Comparison of ENCODE assay signal across 8 mouse cellular contexts in genomic region chr14:36863877-36864489, GRCm38 (mm10).
DNase-seq lines count a peak whose midpoint lies in the region; ATAC-seq and TF ChIP-seq lines count a peak whose summit lies in the region.

No protein-coding gene starts in this region.

- TF ChIP-seq CTCF in bone marrow, adult 2 months (IDR thresholded peaks at IDR 0.05; ENCODE audit: control insufficient read depth, insufficient read depth, low read length): peak; percentile 96
- TF ChIP-seq CTCF in spleen, adult 2 months (IDR thresholded peaks at IDR 0.05; ENCODE audit: extremely low read depth, insufficient read depth, insufficient read length, insufficient replicate concordance): peak; percentile 95

- peak overlapping the region; percentile 47 for H3K4me2 ChIP-seq in embryonic facial prominence, embryonic 15.5 days (replicated peaks)
- no peak overlapping the region; the same call in 1 of the 2 replicates for H3K4me2 ChIP-seq in kidney, embryonic 14.5 days (replicated peaks; ENCODE audit: low read depth, low read length)
- 0 out of 2 replicates have a peak overlapping the region, but pooled peaks have one; percentile 21 for H3K4me2 ChIP-seq in limb, embryonic 14.5 days (replicated peaks; ENCODE audit: low read depth, low read length, severe bottlenecking)
- H3K4me2 ChIP-seq in midbrain, embryonic 16.5 days (ENCODE audit: low read length): peak overlapping the region; percentile 28; the same call in 1 of the 2 replicates

- H3K9ac ChIP-seq in embryonic facial prominence, embryonic 15.5 days: no peak overlapping the region
- H3K9ac ChIP-seq in kidney, embryonic 14.5 days (ENCODE audit: low read depth, low read length): no peak overlapping the region
- H3K9ac ChIP-seq in limb, embryonic 14.5 days (ENCODE audit: low read depth, low read length, severe bottlenecking): no peak overlapping the region
- H3K9ac ChIP-seq in midbrain, embryonic 16.5 days (ENCODE audit: low read depth, low read length): no peak overlapping the region

- TF ChIP-seq POLR2A in bone marrow, adult 2 months (IDR thresholded peaks at IDR 0.05; ENCODE audit: borderline replicate concordance, control insufficient read depth, low read depth, low read length): no peak
- TF ChIP-seq POLR2A in limb, embryonic 14.5 days (IDR thresholded peaks at IDR 0.05; ENCODE audit: borderline replicate concordance, extremely low read depth, insufficient read depth, insufficient read length): peak; percentile 22; the same call in 1 of the 2 replicates
- peak; percentile 14; the same call in 1 of the 2 replicates for TF ChIP-seq POLR2A in spleen, adult 2 months (IDR thresholded peaks at IDR 0.05; ENCODE audit: low read depth, low read length)

- H3K27ac ChIP-seq in bone marrow, adult 2 months (ENCODE audit: control insufficient read depth, insufficient read depth, low read depth, low read length, poor library complexity): peak overlapping the region; percentile 38; the same call in 1 of the 2 replicates
- H3K27ac ChIP-seq in embryonic facial prominence, embryonic 15.5 days (replicated peaks): no peak overlapping the region
- no peak overlapping the region for H3K27ac ChIP-seq in kidney, embryonic 14.5 days (ENCODE audit: low read depth, low read length)
- H3K27ac ChIP-seq in limb, embryonic 14.5 days (replicated peaks; ENCODE audit: low read depth, low read length): no peak overlapping the region
- no peak overlapping the region for H3K27ac ChIP-seq in midbrain, embryonic 16.5 days (ENCODE audit: low read length)
- peak overlapping the region; percentile 90 for H3K27ac ChIP-seq in spleen, adult 2 months (ENCODE audit: insufficient read depth, low read length)

- no peak for ATAC-seq in embryonic facial prominence, embryonic 15.5 days (ENCODE audit: insufficient number of reproducible peaks, low FRiP score, low TSS enrichment, low read depth)
- no peak for ATAC-seq in kidney, embryonic 14.5 days (ENCODE audit: low FRiP score, low TSS enrichment)
- ATAC-seq in limb, embryonic 14.5 days (ENCODE audit: low FRiP score, low read depth): no peak
- ATAC-seq in midbrain, embryonic 16.5 days: peak; percentile 50

- no peaks in the 10 kb centered on the region for H3K27me3 ChIP-seq in embryonic facial prominence, embryonic 15.5 days
- H3K27me3 ChIP-seq in kidney, embryonic 14.5 days (ENCODE audit: control insufficient read depth, insufficient read depth, low read length): no peaks in the 10 kb centered on the region
- H3K27me3 ChIP-seq in limb, embryonic 14.5 days (ENCODE audit: control insufficient read depth, insufficient read depth, low read length): no peaks in the 10 kb centered on the region
- no peaks in the 10 kb centered on the region for H3K27me3 ChIP-seq in midbrain, embryonic 16.5 days (ENCODE audit: control insufficient read depth, insufficient read depth, low read depth, low read length)
- H3K27me3 ChIP-seq in spleen, adult 2 months (ENCODE audit: control insufficient read depth, insufficient read depth, low read length): no peaks in the 10 kb centered on the region

- peaks cover 3% of the 10 kb centered on the region for H3K4me1 ChIP-seq in bone marrow, adult 2 months (ENCODE audit: control insufficient read depth, insufficient read depth, low read length)
- H3K4me1 ChIP-seq in embryonic facial prominence, embryonic 15.5 days: no peaks in the 10 kb centered on the region
- H3K4me1 ChIP-seq in kidney, embryonic 14.5 days (ENCODE audit: control insufficient read depth, insufficient read depth, low read length): no peaks in the 10 kb centered on the region
- H3K4me1 ChIP-seq in limb, embryonic 14.5 days (ENCODE audit: control insufficient read depth, insufficient read depth, low read length): no peaks in the 10 kb centered on the region
- H3K4me1 ChIP-seq in midbrain, embryonic 16.5 days (ENCODE audit: control insufficient read depth, insufficient read depth, low read length): no peaks in the 10 kb centered on the region
- H3K4me1 ChIP-seq in spleen, adult 2 months (ENCODE audit: control insufficient read depth, insufficient read depth, insufficient read length): peaks cover 15% of the 10 kb centered on the region; the same call in 1 of the 2 replicates

- peak overlapping the region; percentile 71 for H3K4me3 ChIP-seq in bone marrow, adult 2 months (replicated peaks; ENCODE audit: control insufficient read depth, low read depth, low read length)
- H3K4me3 ChIP-seq in embryonic facial prominence, embryonic 15.5 days (replicated peaks): peak overlapping the region; percentile 28
- H3K4me3 ChIP-seq in kidney, embryonic 14.5 days (ENCODE audit: low read length): peak overlapping the region; percentile 10; the same call in 1 of the 2 replicates
- no peak overlapping the region for H3K4me3 ChIP-seq in limb, embryonic 14.5 days (replicated peaks; ENCODE audit: low read length)
- no peak overlapping the region for H3K4me3 ChIP-seq in midbrain, embryonic 16.5 days (ENCODE audit: low read depth, low read length)
- peak overlapping the region; percentile 62 for H3K4me3 ChIP-seq in spleen, adult 2 months (ENCODE audit: extremely low read depth, insufficient read depth, insufficient read length)

- peak; percentile 92 for DNase-seq in A20 (ENCODE audit: low read depth, low spot score)
- DNase-seq in heart, adult 9 months (ENCODE audit: low spot score in 2 of 2): peak; percentile 68 to 78
- DNase-seq in limb, embryonic 14.5 days (ENCODE audit: low spot score): peak; percentile 76
- DNase-seq in spleen, adult 2 months (ENCODE audit: low read depth in 1 of 2, low spot score in 2 of 2): peak; percentile 78 to 88

- no peaks in the 10 kb centered on the region for H3K36me3 ChIP-seq in embryonic facial prominence, embryonic 15.5 days
- no peaks in the 10 kb centered on the region for H3K36me3 ChIP-seq in kidney, embryonic 14.5 days (ENCODE audit: control insufficient read depth, insufficient read depth, low read length)
- no peaks in the 10 kb centered on the region for H3K36me3 ChIP-seq in limb, embryonic 14.5 days (ENCODE audit: control insufficient read depth, insufficient read depth, low read length)
- H3K36me3 ChIP-seq in midbrain, embryonic 16.5 days (ENCODE audit: control insufficient read depth, insufficient read depth, low read length): no peaks in the 10 kb centered on the region
- no peaks in the 10 kb centered on the region for H3K36me3 ChIP-seq in spleen, adult 2 months (ENCODE audit: control insufficient read depth, insufficient read depth, low read length)

- 9% methylated on average over 15 of the region's 15 CpGs for WGBS in bone marrow, adult 2 months
- WGBS in embryonic facial prominence, embryonic 15.5 days: 26% methylated on average over 15 of the region's 15 CpGs
- WGBS in kidney, embryonic 14.5 days: 27% methylated on average over 15 of the region's 15 CpGs
- whole genome bisulfite sequencing in limb, embryonic 14.5 days: 26% methylated on average over 15 of the region's 15 CpGs
- 29% methylated on average over 15 of the region's 15 CpGs for WGBS in midbrain, embryonic 16.5 days
- WGBS in spleen, adult 2 months: 11% methylated on average over 15 of the region's 15 CpGs

- no peaks in the 10 kb centered on the region for H3K9me3 ChIP-seq in embryonic facial prominence, embryonic 15.5 days (replicated peaks)
- H3K9me3 ChIP-seq in kidney, embryonic 14.5 days (ENCODE audit: control insufficient read depth, low read length): no peaks in the 10 kb centered on the region
- no peaks in the 10 kb centered on the region for H3K9me3 ChIP-seq in limb, embryonic 14.5 days (ENCODE audit: control insufficient read depth, low read length)
- no peaks in the 10 kb centered on the region for H3K9me3 ChIP-seq in midbrain, embryonic 16.5 days (replicated peaks; ENCODE audit: control insufficient read depth, low read length, poor library complexity, severe bottlenecking)

Comparison
In these comparisons a context has a peak if more than half of its experiments do, and no peak if none do; other contexts are left out.
1. H3K27ac ChIP-seq: peak in bone marrow, adult 2 months (single experiment) and spleen, adult 2 months (single experiment); none in embryonic facial prominence, embryonic 15.5 days (single experiment), kidney, embryonic 14.5 days (single experiment), limb, embryonic 14.5 days (single experiment) and midbrain, embryonic 16.5 days (single experiment).
2. H3K4me3 ChIP-seq: peak in bone marrow, adult 2 months (single experiment), embryonic facial prominence, embryonic 15.5 days (single experiment), kidney, embryonic 14.5 days (single experiment) and spleen, adult 2 months (single experiment); none in limb, embryonic 14.5 days (single experiment) and midbrain, embryonic 16.5 days (single experiment).
3. Peak in every context shown above with its lines, with median percentiles within 50 percentile points of each other: DNase-seq.